ENCODE assay signal across 8 mouse cellular contexts in the genomic region with DNA sequence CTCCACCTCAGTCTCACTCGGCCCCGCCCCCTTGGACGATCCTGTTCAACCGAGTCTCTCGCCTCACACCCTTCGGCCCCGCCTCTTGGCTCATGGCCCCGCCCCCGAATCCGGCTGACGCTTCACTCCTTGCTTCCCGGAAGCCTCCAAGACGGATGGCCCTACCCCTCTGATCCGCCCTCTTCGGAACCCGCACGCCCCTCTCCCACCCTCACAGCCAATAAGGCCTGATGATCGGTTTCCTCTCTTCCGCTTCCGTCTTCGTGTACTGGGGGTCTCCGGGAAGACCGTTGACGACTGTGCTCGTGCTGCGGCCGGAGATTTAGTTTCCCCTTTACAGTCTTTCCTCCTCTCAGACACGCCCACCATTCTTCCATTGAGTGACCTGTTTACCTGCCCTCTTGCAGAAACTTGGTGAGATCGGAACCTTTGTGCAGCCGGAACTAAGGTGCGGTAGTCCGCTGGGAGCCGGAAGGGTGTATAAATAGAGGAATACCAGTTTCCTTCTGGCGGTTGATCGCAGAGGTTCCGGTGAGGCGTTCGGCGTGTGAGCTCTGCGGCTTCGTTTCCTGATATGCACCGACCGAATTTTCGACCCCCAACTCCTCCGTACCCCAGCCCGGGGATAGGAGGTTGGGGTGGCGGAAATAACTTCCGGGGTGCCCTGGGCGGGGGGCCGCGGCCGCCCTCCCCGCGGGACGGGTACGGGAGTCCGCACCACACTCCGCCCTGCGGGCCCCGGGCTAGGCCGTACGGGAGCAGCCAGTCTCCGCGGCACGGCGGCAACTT. TPM values are rescaled to one million over a fixed set of nuclear protein-coding genes. Genes with fewer than 3 reads are reported as not detected.
DNase-seq lines count a peak whose midpoint lies in the region; ATAC-seq and TF ChIP-seq lines count a peak whose summit lies in the region.

Gene Mplkip (plus strand): TSS at position 282 of the 789 bp plus-strand sequence.
Gene Sugct (minus strand): TSS at position 643 of the 789 bp plus-strand sequence.

- peak within 1 kb of the TSS; percentile 93 for H3K27ac ChIP-seq in embryonic facial prominence, embryonic 13.5 days
- peak within 1 kb of the TSS; percentile 95 for H3K27ac ChIP-seq in kidney, adult 2 months (ENCODE audit: insufficient read depth, low read depth, low read length)
- H3K27ac ChIP-seq in limb, embryonic 12.5 days = peak within 1 kb of the TSS; percentile 92
- H3K27ac ChIP-seq in midbrain, embryonic 15.5 days = peak within 1 kb of the TSS; percentile 87
- H3K27ac ChIP-seq in spleen, adult 2 months (ENCODE audit: insufficient read depth, low read length) = peak within 1 kb of the TSS; percentile 99

- H3K4me3 ChIP-seq in embryonic facial prominence, embryonic 13.5 days = peak within 1 kb of the TSS; percentile 83
- peak within 1 kb of the TSS; percentile 84 for H3K4me3 ChIP-seq in kidney, adult 2 months (ENCODE audit: insufficient read depth, low read depth, low read length)
- H3K4me3 ChIP-seq in limb, embryonic 12.5 days (replicated peaks) = peak within 1 kb of the TSS; percentile 79
- H3K4me3 ChIP-seq in midbrain, embryonic 15.5 days = peak within 1 kb of the TSS; percentile 91
- peak within 1 kb of the TSS; percentile 86 for H3K4me3 ChIP-seq in spleen, adult 2 months (ENCODE audit: extremely low read depth, insufficient read depth, insufficient read length)

- under 1% methylated on average over 64 of the region's 66 CpGs for WGBS in embryonic facial prominence, embryonic 13.5 days
- 2% methylated on average over 66 of the region's 66 CpGs for WGBS in kidney, adult 2 months
- 1% methylated on average over 66 of the region's 66 CpGs for WGBS in limb, embryonic 12.5 days
- 1% methylated on average over 59 of the region's 66 CpGs for WGBS in midbrain, embryonic 15.5 days
- WGBS in spleen, adult 2 months = under 1% methylated on average over 65 of the region's 66 CpGs

- H3K9me3 ChIP-seq in embryonic facial prominence, embryonic 13.5 days = no peaks in the 10 kb centered on the region
- no peaks in the 10 kb centered on the region for H3K9me3 ChIP-seq in limb, embryonic 12.5 days
- H3K9me3 ChIP-seq in midbrain, embryonic 15.5 days = no peaks in the 10 kb centered on the region

- ATAC-seq in embryonic facial prominence, embryonic 13.5 days (ENCODE audit: insufficient number of reproducible peaks, insufficient read depth, low FRiP score, low TSS enrichment, low read depth) = peak; percentile 99
- ATAC-seq in limb, embryonic 12.5 days (ENCODE audit: insufficient number of reproducible peaks, insufficient read depth, low FRiP score, low TSS enrichment, low read depth) = peak; percentile 99
- peak; percentile 99 for ATAC-seq in midbrain, embryonic 15.5 days (replicated peaks)

- peak within 1 kb of the TSS; percentile 71 for H3K4me2 ChIP-seq in embryonic facial prominence, embryonic 13.5 days
- H3K4me2 ChIP-seq in limb, embryonic 12.5 days = peak within 1 kb of the TSS; percentile 64
- H3K4me2 ChIP-seq in midbrain, embryonic 15.5 days = peak within 1 kb of the TSS; percentile 81

- H3K4me1 ChIP-seq in embryonic facial prominence, embryonic 13.5 days = peaks cover 4% of the 10 kb centered on the region; the same call in 1 of the 2 replicates
- H3K4me1 ChIP-seq in kidney, adult 2 months (ENCODE audit: control insufficient read depth, insufficient read depth, low read length) = peaks cover 8% of the 10 kb centered on the region; the same call in 1 of the 2 replicates
- H3K4me1 ChIP-seq in limb, embryonic 12.5 days (replicated peaks) = 0 out of 2 replicates have a peak, but pooled peaks cover 4% of the 10 kb centered on the region
- peaks cover 18% of the 10 kb centered on the region for H3K4me1 ChIP-seq in midbrain, embryonic 15.5 days
- no peaks in the 10 kb centered on the region for H3K4me1 ChIP-seq in spleen, adult 2 months (ENCODE audit: control insufficient read depth, insufficient read depth, insufficient read length)

- peaks cover 3% of the 10 kb centered on the region; the same call in 1 of the 2 replicates for H3K36me3 ChIP-seq in embryonic facial prominence, embryonic 13.5 days
- H3K36me3 ChIP-seq in kidney, adult 2 months (ENCODE audit: control insufficient read depth, insufficient read depth, low read length) = no peaks in the 10 kb centered on the region; the same call in 1 of the 2 replicates
- H3K36me3 ChIP-seq in limb, embryonic 12.5 days = peaks cover 3% of the 10 kb centered on the region; the same call in 1 of the 2 replicates
- no peaks in the 10 kb centered on the region for H3K36me3 ChIP-seq in midbrain, embryonic 15.5 days (replicated peaks)
- H3K36me3 ChIP-seq in spleen, adult 2 months (ENCODE audit: control insufficient read depth, insufficient read depth, low read length) = no peaks in the 10 kb centered on the region

- peak within 1 kb of the TSS; percentile 95 for H3K9ac ChIP-seq in embryonic facial prominence, embryonic 13.5 days
- peak within 1 kb of the TSS; percentile 91 for H3K9ac ChIP-seq in limb, embryonic 12.5 days (replicated peaks)
- peak within 1 kb of the TSS; percentile 89 for H3K9ac ChIP-seq in midbrain, embryonic 15.5 days

- peak; percentile 100 for DNase-seq in 3134 (ENCODE audit: extremely low read depth, insufficient read length, low spot score)
- DNase-seq in adrenal gland, postnatal 36 days = peak; percentile 100
- DNase-seq in heart, adult 18-20 months = peak; percentile 100
- DNase-seq in kidney, adult 2 months = peak; percentile 100
- peak; percentile 100 for DNase-seq in spleen, adult 2 months (ENCODE audit: low read depth in 1 of 2, low spot score in 2 of 2)

- no peak for TF ChIP-seq CTCF in kidney, adult 2 months (conservative IDR thresholded peaks at IDR 0.05; ENCODE audit: insufficient read depth, insufficient read length, low read depth, low read length)
- no peak for TF ChIP-seq CTCF in spleen, adult 2 months (IDR thresholded peaks at IDR 0.05; ENCODE audit: extremely low read depth, insufficient read depth, insufficient read length, insufficient replicate concordance)

- peak; percentile 71 for TF ChIP-seq POLR2A in kidney, adult 2 months (IDR thresholded peaks at IDR 0.05; ENCODE audit: low read depth, low read length)
- peak; percentile 86 for TF ChIP-seq POLR2A in spleen, adult 2 months (IDR thresholded peaks at IDR 0.05; ENCODE audit: low read depth, low read length)

- no peaks in the 10 kb centered on the region for H3K27me3 ChIP-seq in embryonic facial prominence, embryonic 13.5 days
- no peaks in the 10 kb centered on the region for H3K27me3 ChIP-seq in kidney, adult 2 months (replicated peaks; ENCODE audit: control insufficient read depth, insufficient read depth, low read length)
- no peaks in the 10 kb centered on the region for H3K27me3 ChIP-seq in limb, embryonic 12.5 days
- H3K27me3 ChIP-seq in midbrain, embryonic 15.5 days (replicated peaks) = no peaks in the 10 kb centered on the region
- H3K27me3 ChIP-seq in spleen, adult 2 months (ENCODE audit: control insufficient read depth, insufficient read depth, low read length) = no peaks in the 10 kb centered on the region

RNA-seq across cellular contexts. Expression of gene Mplkip, which starts in this region (rescaled TPM):
- total RNA-seq in adrenal gland, postnatal 36 days (2021) = 10 to 100 TPM; 20.7 to 26.3 TPM
- 52.4 and 55.7 TPM in 2 replicates for polyA plus RNA-seq in embryonic facial prominence, embryonic 13.5 days (2015; fragmentation: Nextera tagmentation; extraction: Ambion mirVana)
- total RNA-seq in heart, adult 18-20 months (2021) = 1 to 10 TPM; 6.2 to 6.6 TPM
- 4.9 and 6.0 TPM in 2 replicates for polyA plus RNA-seq in kidney, adult 2 months (2012; rRNA removed)
- polyA plus RNA-seq in limb, embryonic 12.5 days (2016; fragmentation: Nextera tagmentation; extraction: Ambion mirVana) = 57.3 and 58.7 TPM in 2 replicates
- 36.4 and 40.4 TPM in 2 replicates for polyA plus RNA-seq in midbrain, embryonic 15.5 days (2015; fragmentation: Nextera tagmentation; extraction: Ambion mirVana)
- 8.0 and 14.5 TPM in 2 replicates for polyA plus RNA-seq in spleen, adult 2 months (2012; rRNA removed)

RNA-seq across cellular contexts. Expression of gene Sugct, which starts in this region (rescaled TPM):
- 10 to 100 TPM in 1 of 2 experiments, 1 to 10 TPM in 1; 4.3 to 11.0 TPM for total RNA-seq in adrenal gland, postnatal 36 days (2021)
- 4.9 and 5.0 TPM in 2 replicates for polyA plus RNA-seq in embryonic facial prominence, embryonic 13.5 days (2015; fragmentation: Nextera tagmentation; extraction: Ambion mirVana)
- total RNA-seq in heart, adult 18-20 months (2021) = 1 to 10 TPM in 1 of 2 experiments, under 1 TPM in 1; 0.79 to 1.5 TPM
- 29.4 and 35.5 TPM in 2 replicates for polyA plus RNA-seq in kidney, adult 2 months (2012; rRNA removed)
- polyA plus RNA-seq in limb, embryonic 12.5 days (2016; fragmentation: Nextera tagmentation; extraction: Ambion mirVana) = 5.1 and 5.5 TPM in 2 replicates
- 3.1 and 3.3 TPM in 2 replicates for polyA plus RNA-seq in midbrain, embryonic 15.5 days (2015; fragmentation: Nextera tagmentation; extraction: Ambion mirVana)
- polyA plus RNA-seq in spleen, adult 2 months (2012; rRNA removed) = 0.18 and 0.34 TPM in 2 replicates

Comparison
In these comparisons a context has a peak if more than half of its experiments do, and no peak if none do; other contexts are left out.
1. Peak in every context shown above with its lines: DNase-seq, ATAC-seq, H3K4me3 ChIP-seq and H3K27ac ChIP-seq.